Mouse (Mus musculus) cerebellum, postnatal 36 days (tissue): ENCODE measurements around the gene Rnf144a.

Source experiments
- DNase-seq, 2 experiments: peaks; one replicate each; pipeline ENCODE4 v3.0.0; 2021 to 2022; ENCODE audit warnings: mixed read lengths in 2 of 2

Gene Rnf144a

GRCm38 (mm10) chr12:26366372-26366771, 48.7 kb downstream of the Rnf144a start:
- DNase-seq = no peak

- DNase-seq = no peak
These were observed 49.3 kb downstream of the Rnf144a start for GRCm38 (mm10) chr12:26365531-26366315.

GRCm38 (mm10) chr12:26364822-26365221, 50.2 kb downstream of the Rnf144a start:
- DNase-seq = peak; percentile 95

GRCm38 (mm10) chr12:26360946-26361523, 54.0 kb downstream of the Rnf144a start:
- DNase-seq = no peak

GRCm38 (mm10) chr12:26359817-26360216, 55.2 kb downstream of the Rnf144a start:
- DNase-seq = peak; percentile 64 to 65

GRCm38 (mm10) chr12:26359241-26359640, 55.8 kb downstream of the Rnf144a start:
- DNase-seq = no peak

DNA sequence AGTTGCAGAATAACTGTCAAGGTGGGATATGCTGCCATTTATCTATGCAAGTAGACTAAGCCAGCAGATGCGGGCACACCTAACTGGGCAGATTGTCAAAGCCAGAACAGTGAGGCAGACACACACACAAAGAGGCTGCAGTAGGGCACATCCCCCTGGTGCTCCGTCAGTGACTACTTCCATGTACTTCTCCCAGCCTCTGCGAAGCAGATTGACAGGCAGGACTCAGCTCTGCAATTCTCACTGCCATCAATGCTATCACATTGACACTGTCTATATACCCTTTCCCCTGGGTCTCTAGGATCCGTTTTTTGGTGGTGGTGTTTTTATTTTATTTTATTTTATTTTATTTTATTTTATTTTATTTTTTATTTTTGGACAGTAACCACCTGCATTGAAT, 57.8 kb downstream of the Rnf144a start:
- no peak for DNase-seq

DNA sequence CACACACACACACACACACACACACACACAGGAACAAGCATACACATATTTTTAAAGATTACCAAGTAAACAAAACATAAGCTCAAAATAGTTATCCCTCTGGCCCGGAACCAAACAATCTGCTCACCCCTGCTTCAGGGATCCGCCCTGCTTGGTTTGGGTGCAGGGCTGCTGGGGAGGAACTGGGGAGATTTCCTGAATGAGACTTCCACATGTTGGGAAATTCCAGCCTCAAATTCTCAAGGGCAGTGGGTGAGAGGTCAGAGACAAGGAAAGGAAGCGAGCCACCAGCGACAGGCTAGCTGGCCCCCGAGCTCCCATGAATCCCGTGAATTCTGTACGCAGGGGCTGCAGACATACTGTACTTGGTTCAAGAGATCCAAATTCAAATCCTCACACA, 58.9 kb downstream of the Rnf144a start:
- no peak for DNase-seq

GRCm38 (mm10) chr12:26351321-26351720, 63.7 kb downstream of the Rnf144a start:
- no peak for DNase-seq

GRCm38 (mm10) chr12:26344408-26344807, 70.6 kb downstream of the Rnf144a start:
- DNase-seq = no peak

DNA sequence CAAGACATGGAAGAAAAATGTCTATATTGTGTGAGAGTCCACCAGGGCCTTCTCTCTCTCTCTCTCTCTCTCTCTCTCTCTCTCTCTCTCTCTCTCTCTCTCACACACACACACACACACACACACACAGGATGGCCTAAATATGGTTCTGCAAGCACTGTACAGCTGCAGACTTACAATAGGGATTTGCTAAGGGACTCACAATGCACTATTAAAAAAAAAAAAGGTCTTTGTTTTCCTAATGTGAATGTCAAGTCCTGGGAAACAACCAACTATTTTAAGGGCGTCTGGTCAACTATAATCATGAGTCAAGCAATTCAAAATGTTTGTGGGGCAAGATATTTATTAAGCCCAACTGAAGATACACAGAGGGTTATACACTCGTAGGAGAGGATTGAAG, 71.9 kb downstream of the Rnf144a start:
- no peak for DNase-seq

GRCm38 (mm10) chr12:26342663-26343062, 72.4 kb downstream of the Rnf144a start:
- DNase-seq = no peak

GRCm38 (mm10) chr12:26342086-26342485, 73.0 kb downstream of the Rnf144a start:
- DNase-seq = no peak

DNA sequence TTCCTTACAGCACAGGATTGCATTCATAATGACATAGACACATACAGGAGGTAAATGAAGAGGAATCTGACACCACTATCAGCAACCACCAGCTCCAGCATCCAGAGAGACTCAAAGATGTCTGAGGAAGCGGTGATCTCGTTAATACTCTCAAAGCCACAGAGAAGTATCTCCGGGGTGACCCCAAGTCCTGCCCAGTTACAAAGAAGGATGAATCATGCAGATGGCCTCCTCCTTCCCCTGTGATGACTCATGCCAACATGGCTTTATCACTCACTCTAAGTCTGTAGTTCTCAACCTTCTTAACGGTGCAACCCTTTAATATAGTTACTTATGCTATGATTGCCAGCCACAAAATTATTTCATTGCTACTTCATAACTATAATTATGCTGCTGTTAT, 74.4 kb downstream of the Rnf144a start:
- no peak for DNase-seq

- no peak for DNase-seq
These were observed 75.2 kb downstream of the Rnf144a start for GRCm38 (mm10) chr12:26339886-26340285.

DNA sequence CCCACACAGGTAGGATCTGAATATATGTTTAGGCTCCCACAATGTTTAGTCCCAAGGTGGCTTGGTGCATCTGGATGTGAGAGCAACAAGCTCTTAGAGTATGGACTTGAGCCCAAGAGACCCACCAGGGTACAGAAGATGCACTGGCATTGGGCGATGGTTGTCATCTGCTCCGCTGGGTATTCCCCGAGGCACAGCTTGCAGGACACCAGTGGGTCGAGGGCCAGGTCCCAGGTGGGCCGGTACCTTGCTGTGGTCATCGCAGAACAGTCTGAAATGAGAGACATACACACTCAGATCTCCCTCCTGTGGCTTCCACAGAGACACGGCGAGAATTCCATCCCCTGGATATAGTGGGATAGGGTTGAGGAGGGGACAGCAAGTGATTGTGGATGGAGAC, 75.9 kb downstream of the Rnf144a start:
- DNase-seq = no peak

DNA sequence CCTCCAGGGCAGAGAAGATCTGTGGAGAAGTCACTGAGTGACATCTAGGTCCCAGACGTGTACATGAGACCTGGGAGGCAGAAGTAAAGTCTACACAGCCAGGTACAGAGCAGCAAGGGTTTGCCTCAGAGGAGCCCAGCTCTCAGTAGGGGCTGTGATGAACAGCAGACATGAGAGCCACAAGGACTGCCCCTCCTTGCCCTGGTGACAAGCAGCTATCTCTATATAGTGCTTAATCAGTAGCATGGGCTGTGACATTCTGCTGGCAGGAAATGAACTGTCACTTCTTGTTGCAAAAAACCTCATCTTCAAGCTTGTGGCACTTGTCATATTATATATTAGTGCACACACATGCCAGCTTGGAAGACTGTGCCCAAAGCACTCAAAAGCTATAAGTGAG, 81.4 kb downstream of the Rnf144a start:
- DNase-seq = no peak

- DNase-seq = peak; percentile 12 to 15
These were observed 84.0 kb downstream of the Rnf144a start for GRCm38 (mm10) chr12:26331048-26331447.

DNA sequence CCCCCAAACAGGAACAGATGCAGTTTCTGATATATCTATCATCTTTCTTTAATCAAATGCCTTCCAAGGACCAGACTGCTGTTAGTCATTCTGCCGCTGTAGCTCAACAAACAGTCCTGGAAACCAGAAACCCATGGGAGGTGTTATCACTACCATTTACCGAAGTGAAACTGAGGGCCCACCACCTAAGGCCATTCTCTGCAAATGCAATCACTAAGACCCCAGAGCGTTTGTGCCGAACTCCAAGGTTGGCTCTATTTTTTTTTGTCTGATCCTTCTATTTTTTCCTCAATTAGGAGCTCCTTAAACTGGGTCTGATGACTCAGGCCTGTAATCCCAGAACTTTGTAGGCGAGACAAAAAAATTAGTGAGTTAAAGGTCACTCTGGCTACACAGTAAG, 85.3 kb downstream of the Rnf144a start:
- DNase-seq = no peak

DNA sequence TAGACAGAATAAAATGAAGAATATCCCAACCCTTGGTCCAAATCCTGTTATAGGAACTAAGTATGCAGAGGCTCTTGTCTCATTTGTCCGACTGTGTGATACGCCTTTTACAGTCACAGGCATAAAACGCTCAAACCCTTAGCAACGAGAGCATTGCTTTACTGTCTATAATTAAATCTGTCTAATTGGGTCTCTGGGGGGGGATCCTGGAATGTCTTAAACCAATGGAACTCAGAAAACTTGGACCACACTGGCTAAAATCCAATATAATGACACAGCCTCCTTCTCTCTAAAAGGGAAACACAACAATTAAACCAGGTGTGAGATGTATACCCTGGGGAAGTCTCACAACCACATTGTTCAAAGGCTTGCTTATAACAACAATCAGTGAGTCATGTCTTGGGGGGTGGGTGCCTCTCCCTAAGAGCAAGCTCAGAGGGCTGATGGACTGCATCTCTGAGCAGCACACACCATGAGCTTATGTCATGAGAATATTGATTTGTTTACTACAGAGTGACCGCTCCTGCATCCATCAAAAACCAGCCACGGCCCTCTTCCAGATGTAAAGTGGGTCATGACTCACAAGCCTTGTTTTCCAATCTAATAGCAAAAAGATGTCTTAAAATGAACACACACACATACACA, 85.9 kb downstream of the Rnf144a start:
- DNase-seq = no peak

- DNase-seq = no peak
These were observed 91.2 kb downstream of the Rnf144a start for GRCm38 (mm10) chr12:26323783-26324364.

- no peak for DNase-seq
These were observed 98.8 kb downstream of the Rnf144a start for GRCm38 (mm10) chr12:26316261-26316660.

- DNase-seq = peak; percentile 30 to 37
These were observed 100.1 kb downstream of the Rnf144a start for GRCm38 (mm10) chr12:26314959-26315358.

DNA sequence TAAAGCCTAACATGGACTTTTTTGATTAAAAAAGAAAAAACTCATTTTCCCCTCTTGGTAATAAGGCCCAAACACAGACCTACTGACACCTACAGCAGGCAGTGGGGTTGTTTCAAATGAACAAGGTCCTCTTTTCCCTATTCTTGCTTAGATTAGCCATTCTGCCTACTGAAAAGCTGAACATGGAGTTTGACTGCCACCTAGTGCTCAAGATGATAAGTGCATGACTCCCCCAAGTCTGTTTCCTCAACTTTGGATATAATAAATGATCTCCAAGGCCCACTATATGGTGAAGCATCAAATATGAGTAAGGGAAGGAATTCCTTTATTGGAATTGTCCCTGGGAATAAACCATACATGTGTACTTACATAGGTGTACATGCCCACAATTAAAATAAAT, 103.5 kb downstream of the Rnf144a start:
- peak; percentile 61 to 77 for DNase-seq
